Comparison of ENCODE assay signal across 23 mouse cellular contexts in genomic region chr19:32804703-32805102, GRCm38 (mm10).
"Had no signal": no experiment of that assay in that cellular context is flagged by ENCODE, and none has a peak within 500 bp of the region (broad histone marks: within the 10 kb centered on the region; RNA-seq: fewer than 3 reads in every experiment).

No protein-coding gene starts in this region.

- H3K27me3 ChIP-seq: limb, embryonic 13.5 days; liver, embryonic 13.5 days; lung, embryonic 15.5 days; midbrain, embryonic 13.5 days had no signal

- DNase-seq: kidney, adult 2 months; kidney, postnatal 25 days; layer of hippocampus, adult 9-11 months; liver; liver, embryonic 13.5 days; lung, postnatal 14 days; lung, postnatal 4 days; right cerebral cortex, adult 18-20 months; right cerebral cortex, postnatal 14 days; right cerebral cortex, postnatal 4 days; spleen, adult 18-20 months; thymus, postnatal 36 days had no signal

- H3K4me2 ChIP-seq: limb, embryonic 13.5 days; liver, embryonic 13.5 days; lung, embryonic 15.5 days; midbrain, embryonic 13.5 days had no signal

- H3K9ac ChIP-seq: limb, embryonic 13.5 days; liver, embryonic 13.5 days; lung, embryonic 15.5 days; midbrain, embryonic 13.5 days had no signal

- H3K4me3 ChIP-seq: layer of hippocampus, adult 2 months; limb, embryonic 10.5 days; limb, embryonic 13.5 days; liver, embryonic 13.5 days; lung, embryonic 15.5 days; megakaryocyte, embryonic 14.5 days; midbrain, embryonic 10.5 days; midbrain, embryonic 13.5 days had no signal

- H3K4me1 ChIP-seq: limb, embryonic 10.5 days; limb, embryonic 13.5 days; liver, embryonic 13.5 days; midbrain, embryonic 10.5 days; midbrain, embryonic 13.5 days had no signal

- ATAC-seq: intestine, embryonic 16.5 days; midbrain, embryonic 13.5 days; midbrain, embryonic 16.5 days had no signal

- H3K9me3 ChIP-seq: limb, embryonic 10.5 days; limb, embryonic 13.5 days; liver, embryonic 13.5 days; lung, embryonic 15.5 days; megakaryocyte, embryonic 14.5 days; midbrain, embryonic 10.5 days; midbrain, embryonic 13.5 days had no signal

- H3K27ac ChIP-seq: kidney, postnatal 0 days; layer of hippocampus, adult 2 months; limb, embryonic 10.5 days; limb, embryonic 13.5 days; liver, embryonic 13.5 days; lung, embryonic 15.5 days; midbrain, embryonic 10.5 days; midbrain, embryonic 13.5 days; stomach, postnatal 0 days had no signal
